Mouse (Mus musculus) heart, postnatal 14 days (tissue): ENCODE results near the gene Mrpl40. TPM values are rescaled to one million over a fixed set of nuclear protein-coding genes. Genes with fewer than 3 reads are reported as not detected.

Source experiments
- DNase-seq, 2 experiments: peaks; one replicate each; pipeline ENCODE4 v3.0.0; 2021 to 2022
- intact Hi-C: fragments of 180-260 bp; cut with DNase I; formaldehyde crosslinking; loops from one replicate; pipeline ENCODE4 v1.15.1; 2025
- total RNA-seq, 2 experiments: library from RNA; stranded (reverse); gene quantifications; 2 replicates each; pipeline ENCODE4 v1.2.3; 2021

Gene Mrpl40
- total RNA-seq, 2 experiments from 2014 or later: 52.2 to 52.4 TPM

DNA sequence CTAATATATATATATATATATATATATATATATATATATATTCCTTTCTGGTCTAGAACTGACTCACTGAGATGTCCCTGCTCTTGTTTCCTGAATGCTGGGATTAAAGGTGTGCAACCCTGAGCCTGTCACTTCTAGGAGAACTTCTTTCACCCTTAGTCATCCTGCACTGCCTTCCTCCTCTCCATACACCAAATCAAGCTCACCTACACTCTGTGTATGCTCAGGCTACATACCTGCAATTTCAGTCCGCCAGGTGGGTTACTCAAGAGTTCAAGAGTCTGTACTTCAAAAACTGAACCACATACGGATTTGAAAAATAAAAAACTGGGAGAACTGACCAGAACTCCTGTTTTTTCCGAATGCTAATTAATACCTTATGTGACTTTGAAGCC lies 40.6 kb downstream of the Mrpl40 start:
- no peak for DNase-seq
- intact Hi-C loops: loop anchor here (2.0 kb wide), 1 partner anchor 41 kb away; the partner anchor contains the start of genes Hira and Mrpl40

DNA sequence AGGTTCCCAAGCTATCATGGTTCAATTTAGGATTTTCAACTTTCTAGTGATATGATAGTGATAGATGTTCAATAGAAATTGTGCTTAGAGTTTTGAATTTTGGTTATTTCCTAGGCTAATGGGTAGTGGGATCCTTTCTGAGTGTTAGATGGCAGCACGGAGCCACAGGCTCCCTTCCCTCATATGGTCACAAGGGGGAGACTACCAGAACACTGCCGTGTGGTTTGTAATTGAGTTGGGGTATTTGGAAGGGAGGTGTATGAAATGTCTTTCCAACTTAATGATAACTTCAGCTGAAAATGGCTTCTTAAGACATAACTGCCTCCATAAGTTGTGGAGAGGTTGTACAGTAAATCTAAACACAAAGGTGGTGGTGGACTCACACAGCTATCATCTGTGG lies 43.2 kb downstream of the Mrpl40 start:
- intact Hi-C loops: no loop called here
- no peak for DNase-seq

DNA sequence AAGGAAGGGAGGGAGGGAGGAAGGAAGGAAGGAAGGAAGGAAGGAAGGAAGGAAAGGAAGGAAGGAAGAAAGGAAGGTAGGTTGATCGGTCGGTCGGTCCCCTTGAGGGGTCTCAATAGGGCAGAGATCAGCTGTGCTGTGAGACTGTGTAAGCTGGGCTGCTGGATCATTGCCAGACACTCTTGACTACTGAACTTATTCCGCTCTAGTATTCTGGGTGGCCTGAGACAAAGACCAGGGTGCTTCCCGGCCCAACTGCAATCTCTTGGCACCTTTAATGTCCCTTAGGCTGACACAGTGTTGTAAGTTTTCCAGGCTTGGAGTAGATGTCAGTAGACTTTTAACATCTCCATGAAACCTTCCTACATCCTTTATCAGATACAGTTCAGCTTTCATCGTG lies 47.6 kb downstream of the Mrpl40 start:
- intact Hi-C loops: no loop called here
- DNase-seq: no peak

DNA sequence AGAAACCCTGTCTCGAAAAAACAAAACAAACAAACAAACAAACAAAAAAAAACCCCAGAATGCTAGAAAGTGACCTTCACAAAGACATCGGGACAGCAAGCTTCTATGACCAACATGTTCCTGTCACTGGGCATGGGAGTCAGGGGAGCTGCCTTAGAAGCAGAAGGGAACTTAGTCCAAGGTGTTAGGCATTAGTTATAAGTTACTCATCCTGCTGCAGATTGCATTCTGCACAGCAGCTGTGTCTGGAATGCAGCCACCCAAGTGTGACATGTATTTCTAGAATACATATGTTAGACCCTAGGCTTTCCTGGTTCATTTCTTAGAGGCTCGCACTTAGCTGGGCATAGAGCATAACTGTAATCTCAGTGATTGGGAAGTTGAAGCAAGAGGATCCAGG lies 48.0 kb downstream of the Mrpl40 start:
- no peak for DNase-seq
- intact Hi-C loops: no loop called here

DNA sequence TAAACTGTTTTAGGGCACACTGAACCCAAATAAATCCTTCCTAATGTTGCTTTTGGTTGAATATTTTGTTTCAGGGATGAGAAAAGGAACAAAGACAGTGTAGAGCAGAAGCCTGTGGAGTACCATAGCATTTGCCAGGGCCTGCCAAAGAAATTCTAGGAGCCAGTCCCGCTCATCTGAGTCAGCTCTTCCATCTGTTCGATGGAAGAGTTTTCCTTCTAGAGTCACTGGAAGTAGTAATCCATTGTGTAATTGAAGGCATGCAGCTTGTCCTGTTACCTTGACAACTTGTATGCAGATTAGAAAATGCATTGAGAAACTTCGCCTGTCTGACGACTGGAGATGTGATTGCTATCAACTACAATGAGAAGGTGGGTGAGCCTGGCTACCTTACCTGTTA lies 53.7 kb downstream of the Mrpl40 start:
- intact Hi-C loops: no loop called here
- DNase-seq: no peak

DNA sequence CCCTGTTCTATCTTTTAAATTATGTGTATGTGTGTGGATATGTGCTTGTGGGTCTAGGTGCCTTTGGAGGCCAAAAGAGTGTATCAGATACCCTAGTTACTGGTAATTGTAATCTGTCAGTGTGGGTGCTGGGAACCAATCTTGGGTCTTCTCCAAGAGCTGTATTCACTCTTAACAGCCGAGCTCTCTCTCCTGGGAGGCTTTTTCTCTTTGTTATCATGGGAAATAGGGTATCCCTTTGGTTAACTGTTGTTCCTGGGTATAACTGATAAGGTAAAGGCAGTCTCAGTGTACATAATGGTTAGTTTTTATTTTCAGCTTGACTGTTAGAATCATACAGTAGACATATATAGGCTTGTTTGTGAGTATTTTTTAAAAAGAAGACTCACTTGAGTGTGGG lies 54.3 kb downstream of the Mrpl40 start:
- no peak for DNase-seq
- intact Hi-C loops: no loop called here

Other genes with a start within 250 kb of the Mrpl40 start
- gene Sept5, start 246.9 kb downstream of the Mrpl40 start, total RNA-seq: 1 to 10 TPM; 6.7 to 7.6 TPM
- 10 to 100 TPM; 52.8 to 62.4 TPM for gene Cldn5, start 100.0 kb downstream of the Mrpl40 start, total RNA-seq
- 10 to 100 TPM; 56.5 to 61.4 TPM for gene Ufd1, start 65.1 kb downstream of the Mrpl40 start, total RNA-seq
- gene Cdc45, start 64.9 kb downstream of the Mrpl40 start, total RNA-seq: 1 to 10 TPM; 4.9 to 5.0 TPM
- gene 2510002D24Rik, start 40.3 kb downstream of the Mrpl40 start, total RNA-seq: 10 to 100 TPM; 18.3 to 19.2 TPM
- gene Gm28539, start 40.3 kb downstream of the Mrpl40 start, total RNA-seq: not detected
- gene Hira, start 175 bp upstream of the Mrpl40 start, total RNA-seq: 10 to 100 TPM; 24.8 to 27.4 TPM